Mouse (Mus musculus) erythroblast, embryonic 14.5 days (primary cell): ENCODE measurements around the gene Pcdh7. TPM values are rescaled to one million over a fixed set of nuclear protein-coding genes. Genes with fewer than 3 reads are reported as not detected.
A peak's percentile ranks its signal among the peaks of the same experiment; 100 is the strongest.

Experiments used
- H3K27me3 ChIP-seq: 2 replicates; pipeline ENCODE4 v1.6.1; 2012; ENCODE audit warnings: inconsistent platforms; ENCODE audit not compliant: control insufficient read depth
- H3K36me3 ChIP-seq: 2 replicates; pipeline ENCODE4 v1.6.1; 2012; ENCODE audit warnings: mild to moderate bottlenecking, inconsistent platforms; ENCODE audit not compliant: control insufficient read depth
- H3K4me1 ChIP-seq: 2 replicates; pipeline ENCODE4 v1.6.1; 2012; ENCODE audit warnings: inconsistent platforms; ENCODE audit not compliant: control insufficient read depth
- H3K4me3 ChIP-seq: replicated peaks from 2 replicates; pipeline ENCODE3; 2012; ENCODE audit warnings: moderate library complexity, mild to moderate bottlenecking, inconsistent platforms
- H3K9me3 ChIP-seq: 2 replicates; pipeline ENCODE4 v1.6.1; 2012; ENCODE audit warnings: low read length, inconsistent platforms, mixed read lengths; ENCODE audit not compliant: control insufficient read depth
- GATA1 ChIP-seq: IDR thresholded peaks from 2 replicates; pipeline ENCODE4 v1.6.1; 2012; ENCODE audit warnings: low read length, inconsistent platforms, mixed read lengths
- TAL1 ChIP-seq: IDR thresholded peaks from 3 replicates; pipeline ENCODE4 v1.6.1; 2012; ENCODE audit warnings: low read length, inconsistent platforms, mixed read lengths
- polyA plus RNA-seq: library from polyadenylated mRNA; stranded (reverse); fragments of >175 nt; gene quantifications from 2 replicates; pipeline ENCODE4 v1.2.3, GENCODE M21; 2012

Pcdh7 gene
- polyA plus RNA-seq, 1 experiment = 0.01 TPM

DNA sequence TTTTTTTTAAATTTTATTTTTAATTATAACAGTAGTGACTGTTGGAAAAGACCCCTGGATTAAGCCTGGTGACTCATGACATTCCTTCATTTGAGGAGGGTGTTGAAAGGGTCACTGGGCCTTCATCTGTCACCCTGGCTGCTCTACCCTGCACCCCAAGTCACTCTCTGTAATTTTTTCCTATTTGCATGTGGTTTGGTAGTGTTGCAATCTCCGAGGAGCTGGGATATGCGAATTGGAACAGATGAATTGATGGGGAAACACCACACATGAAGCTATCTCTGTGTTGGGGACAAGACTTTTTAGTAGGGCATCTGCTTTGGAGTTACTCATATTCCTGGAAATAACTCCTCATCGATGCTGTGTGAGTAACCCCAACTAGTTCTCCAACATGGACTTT, 146.5 kb downstream of the Pcdh7 start:
- Histone ChIP-seq H3K36me3 (no peaks in the 10 kb centered on the region), H3K9me3 (no peaks in the 10 kb centered on the region), H3K4me1 (0 out of 2 replicates have a peak, but pooled peaks cover 1% of the 10 kb centered on the region), H3K27me3 (no peaks in the 10 kb centered on the region), H3K4me3 (no peak overlapping the region)
- TF ChIP-seq TAL1 (no peak), GATA1 (no peak)

DNA sequence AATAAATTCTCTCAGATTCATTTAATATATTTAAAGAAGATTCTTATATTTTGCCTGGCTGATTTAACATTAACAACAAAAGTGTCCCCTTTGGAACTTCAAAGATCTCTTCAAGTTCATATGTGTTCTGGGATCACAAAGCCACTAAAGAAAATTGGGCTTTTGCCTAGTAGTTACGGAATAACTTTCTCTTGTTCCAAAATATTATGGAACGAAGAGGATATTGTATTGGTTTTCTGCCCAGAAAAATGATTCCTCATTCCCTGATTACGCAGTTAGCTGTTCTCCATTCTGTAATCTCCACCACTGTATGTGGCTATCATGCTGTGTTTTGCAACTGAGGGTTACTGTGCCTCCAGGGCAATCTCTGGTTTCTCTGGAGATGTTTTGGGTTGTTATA, 147.5 kb downstream of the Pcdh7 start:
- Histone ChIP-seq H3K4me3 (no peak overlapping the region), H3K27me3 (no peaks in the 10 kb centered on the region), H3K9me3 (no peaks in the 10 kb centered on the region), H3K4me1 (0 out of 2 replicates have a peak, but pooled peaks cover 1% of the 10 kb centered on the region), H3K36me3 (no peaks in the 10 kb centered on the region)
- no peak for TF ChIP-seq GATA1
- TF ChIP-seq TAL1 = no peak

DNA sequence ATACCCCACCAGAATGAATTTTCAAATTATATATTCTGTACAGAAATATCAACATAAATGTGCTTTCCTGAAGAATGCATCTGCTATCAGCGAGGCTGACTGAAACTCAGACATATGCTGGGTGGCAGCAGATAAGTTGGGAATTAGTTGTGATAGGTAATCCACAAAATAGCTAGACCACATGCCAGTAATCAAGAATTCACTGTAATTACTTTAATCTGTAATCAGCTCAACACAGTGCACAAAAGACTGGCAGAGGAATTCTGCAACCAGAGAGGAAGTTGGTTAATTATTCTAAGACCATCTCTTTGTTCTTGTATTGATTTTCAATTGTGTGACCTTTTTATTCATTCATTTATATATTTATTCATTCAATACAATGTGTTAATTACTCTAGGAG, 148.3 kb downstream of the Pcdh7 start:
- Histone ChIP-seq H3K36me3 (no peaks in the 10 kb centered on the region), H3K9me3 (no peaks in the 10 kb centered on the region), H3K4me3 (no peak overlapping the region), H3K27me3 (no peaks in the 10 kb centered on the region), H3K4me1 (0 out of 2 replicates have a peak, but pooled peaks cover 1% of the 10 kb centered on the region)
- TF ChIP-seq TAL1 (no peak), GATA1 (no peak)

DNA sequence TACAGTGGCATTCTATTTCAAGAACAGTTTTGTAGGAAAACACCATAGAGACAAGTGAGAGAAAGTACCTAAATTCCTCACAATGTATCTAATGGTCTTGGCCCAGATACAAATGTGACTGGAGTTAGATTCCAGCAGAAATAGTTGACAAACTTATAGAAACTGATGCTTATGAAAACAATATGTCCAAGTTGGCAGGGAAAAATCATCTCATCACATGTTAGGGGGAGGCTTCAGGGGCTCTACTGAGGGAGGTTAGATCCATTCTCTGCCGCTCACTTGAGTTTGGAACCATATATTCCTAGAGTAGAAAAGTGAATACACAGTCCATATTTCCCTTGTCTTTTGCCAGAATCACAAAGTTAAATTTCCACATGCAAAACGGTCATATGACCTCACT, 150.1 kb downstream of the Pcdh7 start:
- no peak overlapping the region for H3K4me3 ChIP-seq
- 0 out of 2 replicates have a peak, but pooled peaks cover 1% of the 10 kb centered on the region for H3K4me1 ChIP-seq
- TF ChIP-seq TAL1 = no peak
- no peak for TF ChIP-seq GATA1
- H3K9me3 ChIP-seq = no peaks in the 10 kb centered on the region
- no peaks in the 10 kb centered on the region for H3K27me3 ChIP-seq
- H3K36me3 ChIP-seq = no peaks in the 10 kb centered on the region

DNA sequence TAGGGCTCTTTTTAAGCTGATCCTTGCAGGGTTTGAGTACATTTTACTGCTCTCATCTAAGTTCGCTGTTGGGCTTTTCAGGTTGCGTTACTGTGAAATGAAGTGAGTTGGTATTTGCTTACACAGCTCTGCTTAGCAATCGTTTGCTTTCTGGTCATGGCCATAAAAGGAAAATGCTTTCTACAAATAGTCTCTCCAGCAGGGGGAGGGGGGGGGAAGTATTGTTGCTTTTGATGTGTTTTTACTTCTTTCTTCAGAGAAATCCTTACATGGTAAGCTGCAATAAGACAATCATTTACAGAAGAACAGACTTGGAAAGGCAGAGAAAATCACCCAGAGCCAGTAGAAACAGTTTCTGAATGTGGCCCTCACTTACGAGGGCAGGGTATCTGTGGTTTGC, 150.9 kb downstream of the Pcdh7 start:
- TF ChIP-seq TAL1 (no peak), GATA1 (no peak)
- Histone ChIP-seq H3K4me1 (0 out of 2 replicates have a peak, but pooled peaks cover 1% of the 10 kb centered on the region), H3K36me3 (no peaks in the 10 kb centered on the region), H3K9me3 (no peaks in the 10 kb centered on the region), H3K4me3 (no peak overlapping the region), H3K27me3 (no peaks in the 10 kb centered on the region)

DNA sequence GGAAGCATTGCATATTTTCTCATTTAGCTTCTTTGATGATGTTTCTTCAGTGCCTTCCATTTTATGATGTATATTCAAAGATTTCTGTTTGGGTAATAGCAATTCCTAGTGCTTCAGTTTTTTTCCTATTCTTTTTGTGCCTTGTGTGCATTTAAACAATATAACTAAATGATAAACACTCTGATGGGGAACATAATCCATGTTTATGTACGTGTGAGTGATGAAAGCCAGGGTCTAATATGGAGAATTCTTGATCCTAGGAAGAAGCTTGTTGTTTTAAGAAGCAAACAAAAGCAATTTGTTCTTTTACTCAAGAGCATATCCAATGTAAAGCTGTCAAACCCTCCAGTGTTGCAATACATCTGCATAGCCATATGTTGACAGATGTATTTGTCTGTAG, 153.0 kb downstream of the Pcdh7 start:
- Histone ChIP-seq H3K36me3 (no peaks in the 10 kb centered on the region), H3K9me3 (no peaks in the 10 kb centered on the region), H3K27me3 (no peaks in the 10 kb centered on the region), H3K4me1 (0 out of 2 replicates have a peak, but pooled peaks cover 1% of the 10 kb centered on the region), H3K4me3 (no peak overlapping the region)
- TF ChIP-seq TAL1 = no peak
- no peak for TF ChIP-seq GATA1

DNA sequence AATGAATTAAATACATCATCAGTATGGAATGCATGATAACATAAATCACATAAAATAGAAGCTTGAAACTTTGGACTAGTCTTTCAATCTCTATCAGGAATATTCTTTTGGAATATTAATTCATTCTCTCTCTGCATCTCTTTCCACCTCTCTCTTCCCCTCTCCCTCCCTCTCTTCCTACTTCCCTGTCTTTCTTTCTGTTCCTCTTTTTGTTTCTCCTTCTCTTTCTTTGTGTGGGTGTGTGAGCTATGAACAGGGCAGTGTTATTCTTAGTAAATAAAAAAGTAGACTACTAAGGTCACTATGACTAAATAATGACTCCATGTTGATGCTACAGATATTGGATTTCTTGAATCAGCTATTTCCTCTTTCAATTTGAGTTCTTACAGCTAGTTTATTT, 167.2 kb downstream of the Pcdh7 start:
- Histone ChIP-seq H3K27me3 (no peaks in the 10 kb centered on the region), H3K4me3 (no peak overlapping the region), H3K4me1 (no peaks in the 10 kb centered on the region), H3K36me3 (no peaks in the 10 kb centered on the region), H3K9me3 (no peaks in the 10 kb centered on the region)
- TF ChIP-seq GATA1 (no peak), TAL1 (no peak)

DNA sequence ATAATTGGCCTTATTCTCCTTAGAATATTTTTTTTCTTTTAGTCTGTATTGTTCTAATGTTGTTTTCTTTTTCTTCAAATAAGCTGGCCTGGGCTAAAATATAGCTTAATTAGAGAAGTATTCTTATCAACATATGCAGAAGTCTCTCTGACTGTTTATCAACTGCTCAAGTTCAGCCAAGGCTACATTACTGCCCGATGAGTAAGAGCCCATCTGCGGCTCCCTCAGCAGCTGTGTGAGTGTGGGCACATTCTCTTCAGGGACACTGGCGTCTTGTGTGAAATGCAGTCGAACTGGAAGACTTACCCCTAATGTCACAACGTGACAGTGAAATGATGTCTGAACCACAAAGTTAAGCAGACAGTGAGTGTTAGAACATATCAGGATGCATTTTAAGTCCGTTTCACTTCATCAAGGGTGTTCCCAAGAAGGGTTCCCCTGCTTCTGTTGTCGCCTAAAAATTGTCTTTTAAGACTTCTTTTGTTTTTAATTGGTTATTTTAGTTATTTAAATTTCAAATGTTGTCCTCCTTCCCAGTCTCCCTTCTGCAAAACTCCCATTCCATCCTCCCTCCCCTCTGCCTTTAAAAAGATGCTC, 181.3 kb downstream of the Pcdh7 start:
- H3K4me1 ChIP-seq = peaks cover 10% of the 10 kb centered on the region
- no peaks in the 10 kb centered on the region for H3K36me3 ChIP-seq
- TF ChIP-seq TAL1 = no peak
- TF ChIP-seq GATA1 = no peak
- peak overlapping the region; percentile 6 for H3K4me3 ChIP-seq
- H3K9me3 ChIP-seq = no peaks in the 10 kb centered on the region
- H3K27me3 ChIP-seq = no peaks in the 10 kb centered on the region

DNA sequence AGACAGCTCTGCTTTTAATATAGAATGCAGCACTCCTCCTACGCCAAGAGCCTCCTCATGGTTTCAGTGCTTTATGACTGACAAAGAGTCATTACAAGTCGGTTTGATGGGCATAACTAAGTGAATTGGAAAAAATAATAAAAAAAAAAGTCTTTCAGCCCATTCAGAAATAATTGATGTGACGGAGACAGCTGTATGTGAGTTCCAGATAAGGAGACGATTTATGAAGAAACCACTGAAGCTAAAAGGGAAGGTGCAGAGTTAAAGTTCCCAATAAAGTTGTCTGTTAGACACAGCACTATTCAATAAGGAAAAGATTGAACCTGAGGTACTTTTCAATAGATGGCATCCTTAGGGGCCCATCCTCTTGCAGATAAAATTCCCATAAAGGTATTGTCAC, 189.5 kb downstream of the Pcdh7 start:
- TF ChIP-seq TAL1 (no peak), GATA1 (no peak)
- Histone ChIP-seq H3K27me3 (no peaks in the 10 kb centered on the region), H3K4me3 (no peak overlapping the region), H3K9me3 (no peaks in the 10 kb centered on the region), H3K36me3 (no peaks in the 10 kb centered on the region), H3K4me1 (no peaks in the 10 kb centered on the region)

DNA sequence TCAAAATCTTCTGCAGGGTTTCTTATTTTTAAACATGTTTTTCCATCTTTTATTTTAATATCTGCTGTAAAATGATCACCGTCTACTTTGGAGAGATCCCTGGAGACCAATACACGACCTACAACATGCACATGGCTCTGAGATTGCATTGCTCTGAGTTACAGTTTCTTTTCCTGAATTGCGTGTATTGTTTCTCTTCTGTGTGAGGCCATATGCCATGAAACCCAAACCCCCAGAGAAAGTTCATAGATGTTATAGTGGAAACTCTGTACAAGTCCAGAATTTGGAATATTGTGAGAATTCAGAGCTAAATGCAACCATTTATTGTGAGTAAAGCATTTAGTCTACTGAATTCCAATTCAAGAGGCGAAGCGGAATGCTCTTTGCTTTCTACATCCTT, 203.4 kb downstream of the Pcdh7 start:
- Histone ChIP-seq H3K36me3 (no peaks in the 10 kb centered on the region), H3K27me3 (no peaks in the 10 kb centered on the region), H3K9me3 (no peaks in the 10 kb centered on the region), H3K4me1 (no peaks in the 10 kb centered on the region), H3K4me3 (no peak overlapping the region)
- TF ChIP-seq GATA1 (no peak), TAL1 (no peak)
